Mouse (Mus musculus) megakaryocyte, embryonic 14.5 days (primary cell): ENCODE results near the gene Akr1c18. TPM values are rescaled to one million over a fixed set of nuclear protein-coding genes. Genes with fewer than 3 reads are reported as not detected.

Source experiments
- H3K27me3 ChIP-seq: replicated peaks from 2 replicates; pipeline ENCODE3; 2012; ENCODE audit warnings: inconsistent platforms
- H3K36me3 ChIP-seq: replicated peaks from 2 replicates; pipeline ENCODE3; 2012; ENCODE audit warnings: low read length, inconsistent platforms, mixed read lengths
- H3K4me1 ChIP-seq: 2 replicates; pipeline ENCODE4 v1.6.1; 2012; ENCODE audit warnings: inconsistent platforms
- H3K4me3 ChIP-seq: replicated peaks from 2 replicates; pipeline ENCODE3; 2012; ENCODE audit warnings: moderate library complexity, mild to moderate bottlenecking, inconsistent platforms
- H3K9me3 ChIP-seq: 2 replicates; pipeline ENCODE4 v1.6.1; 2012; ENCODE audit warnings: inconsistent platforms
- FLI1 ChIP-seq: IDR thresholded peaks from 2 replicates; pipeline ENCODE4 v1.6.1; 2012; ENCODE audit warnings: low read length, inconsistent platforms, mixed read lengths
- GATA1 ChIP-seq: IDR thresholded peaks from 3 replicates; pipeline ENCODE4 v1.6.1; 2012; ENCODE audit warnings: mixed read lengths, low read length, inconsistent platforms, borderline replicate concordance
- polyA plus RNA-seq: library from polyadenylated mRNA; stranded (reverse); fragments of >175 nt; gene quantifications from 2 replicates; pipeline ENCODE4 v1.2.3, GENCODE M21; 2012; ENCODE audit warnings: low replicate concordance; ENCODE audit not compliant: insufficient read depth

Akr1c18 gene
- polyA plus RNA-seq, 1 experiment = not detected

DNA sequence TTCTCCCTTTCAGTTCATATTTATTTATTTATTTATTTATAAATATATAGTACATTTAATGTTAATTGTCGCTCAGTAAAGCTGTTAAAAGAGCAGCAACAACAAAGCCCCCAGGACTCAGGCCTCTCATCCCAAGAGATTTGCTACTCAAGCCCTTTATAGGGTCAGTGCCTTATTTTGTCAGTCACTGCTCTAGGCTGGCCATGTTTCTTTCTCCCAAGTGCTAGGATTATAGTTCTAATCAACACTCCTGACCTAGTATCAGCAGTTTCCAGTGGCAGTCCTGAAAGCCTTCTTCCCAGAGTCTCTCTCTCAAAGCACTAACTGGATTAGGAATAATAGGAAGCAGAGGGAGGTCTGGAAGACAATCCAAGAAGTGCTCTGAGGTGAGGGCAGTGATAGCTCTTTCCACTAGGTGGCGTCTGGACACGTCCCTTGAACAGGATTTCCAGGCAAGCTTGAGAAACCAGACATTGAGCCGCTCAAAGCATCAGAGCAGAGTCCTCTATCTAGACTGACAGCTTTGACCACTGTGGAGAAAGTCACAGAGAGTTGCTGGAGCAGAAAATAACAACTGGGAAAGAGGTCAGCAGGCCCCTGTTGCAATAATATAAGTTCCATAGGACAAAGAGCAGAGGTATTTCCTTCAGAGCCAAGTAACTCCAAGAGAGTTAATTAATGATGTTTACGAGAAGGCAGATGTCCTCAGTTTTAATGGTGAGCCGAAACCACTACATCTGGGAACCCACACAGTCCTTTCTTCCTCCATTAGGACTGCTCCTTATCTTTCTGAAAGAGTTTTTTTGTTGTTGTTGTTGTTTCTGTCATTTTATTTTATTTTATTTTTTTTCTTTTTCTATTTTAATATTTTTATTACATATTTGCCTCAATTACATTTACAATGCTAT lies 39.9 kb downstream of the Akr1c18 start:
- no peak for TF ChIP-seq FLI1
- no peak for TF ChIP-seq GATA1
- Histone ChIP-seq H3K27me3 (no peaks in the 10 kb centered on the region), H3K4me1 (no peaks in the 10 kb centered on the region), H3K36me3 (no peaks in the 10 kb centered on the region), H3K4me3 (no peak overlapping the region), H3K9me3 (no peaks in the 10 kb centered on the region)

DNA sequence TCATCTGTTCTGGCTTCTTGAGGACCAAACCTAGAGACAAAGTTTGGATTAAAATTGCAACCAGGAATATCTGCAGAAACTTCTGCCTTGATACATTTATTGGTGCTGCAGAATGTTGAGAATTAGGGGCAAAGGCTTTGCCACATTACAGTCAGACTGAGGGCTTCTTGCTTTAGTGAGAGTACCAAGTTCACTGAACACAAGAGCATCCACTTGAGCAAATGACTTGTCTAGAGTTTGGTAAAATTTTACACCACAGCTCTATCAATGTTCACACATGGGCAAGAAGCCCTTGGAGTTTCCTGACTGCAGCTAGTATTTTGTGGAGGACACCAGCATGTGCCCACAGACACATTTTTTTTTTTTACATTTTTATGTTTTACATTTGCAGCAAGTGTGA lies 47.7 kb downstream of the Akr1c18 start:
- no peak for TF ChIP-seq GATA1
- TF ChIP-seq FLI1 = no peak

GRCm38 (mm10) chr13:4101691-4102090 lies 48.8 kb downstream of the Akr1c18 start:
- Histone ChIP-seq H3K4me1 (no peaks in the 10 kb centered on the region), H3K4me3 (no peak overlapping the region), H3K36me3 (no peaks in the 10 kb centered on the region), H3K9me3 (no peaks in the 10 kb centered on the region), H3K27me3 (no peaks in the 10 kb centered on the region)
- no peak for TF ChIP-seq GATA1
- TF ChIP-seq FLI1 = no peak

More for the DNA sequence above, 47.7 kb downstream of the Akr1c18 start:
- H3K9me3 ChIP-seq = no peaks in the 10 kb centered on the region
- no peaks in the 10 kb centered on the region for H3K27me3 ChIP-seq
- H3K4me1 ChIP-seq = no peaks in the 10 kb centered on the region
- no peak overlapping the region for H3K4me3 ChIP-seq
- no peaks in the 10 kb centered on the region for H3K36me3 ChIP-seq

Other genes starting within 250 kb of the Akr1c18 start
- 7.9 and 8.6 TPM in 2 replicates for gene Net1, start 232.4 kb downstream of the Akr1c18 start, polyA plus RNA-seq
- not detected in 2 replicates for gene Tubal3, start 232.4 kb downstream of the Akr1c18 start, polyA plus RNA-seq
- not detected in 2 replicates for gene Ucn3, start 205.3 kb downstream of the Akr1c18 start, polyA plus RNA-seq
- not detected in 2 replicates for gene Akr1c14, start 101.6 kb downstream of the Akr1c18 start, polyA plus RNA-seq
- gene Akr1c13, start 40.5 kb upstream of the Akr1c18 start, polyA plus RNA-seq = 4.7 TPM in 1 of 2 replicates, not detected in the other
- not detected in 2 replicates for gene Akr1c19, start 78.0 kb upstream of the Akr1c18 start, polyA plus RNA-seq
- gene Akr1c12, start 128.8 kb upstream of the Akr1c18 start, polyA plus RNA-seq = 0.22 TPM in 1 of 2 replicates, not detected in the other